Mouse (Mus musculus) liver, postnatal 0 days (tissue): Measurements from ENCODE around the gene Gm973.

ENCODE experiments used
- CTCF ChIP-seq: sonication (generic); IDR thresholded peaks from 2 replicates; pipeline ENCODE4 v1.5.1; 2016; ENCODE audit warnings: antibody characterized with exemption, low read depth
- EP300 ChIP-seq: IDR thresholded peaks from 2 replicates; pipeline ENCODE4 v1.6.1; 2016; ENCODE audit warnings: antibody characterized with exemption, low read depth, mild to moderate bottlenecking

DNA sequence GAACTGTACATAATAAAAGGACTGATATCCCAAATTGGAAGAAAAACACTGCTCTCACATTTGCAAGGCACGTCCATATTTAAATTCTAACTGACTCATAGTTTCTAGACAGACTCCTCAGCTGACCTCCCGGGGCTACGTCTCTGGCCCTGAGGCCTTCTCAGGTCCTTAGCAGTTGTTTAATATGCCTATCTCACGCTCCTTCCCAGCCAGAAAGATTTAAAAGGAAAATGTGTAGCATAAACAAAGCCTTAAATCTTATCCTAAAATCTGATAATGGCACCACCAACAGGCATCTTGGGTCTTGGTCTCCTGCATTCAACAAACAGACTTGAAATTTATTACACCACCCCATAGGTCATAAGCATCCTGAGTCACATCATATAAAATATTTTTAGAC lies 62.7 kb downstream of the Gm973 start:
- no peak for TF ChIP-seq CTCF
- TF ChIP-seq EP300, result no peak
